Mouse (Mus musculus) small intestine, adult 2 months (tissue): ENCODE results near the gene Rpl9.

ENCODE experiments used
- CTCF ChIP-seq: fragments of 200-500 bp; IDR thresholded peaks from 2 replicates; pipeline ENCODE4 v1.5.1; 2012; ENCODE audit warnings: low read depth, mild to moderate bottlenecking, control low read depth, inconsistent platforms, low read length, moderate library complexity, mixed read lengths; ENCODE audit not compliant: insufficient replicate concordance, insufficient read length; ENCODE audit errors: extremely low read depth
- POLR2A ChIP-seq: fragments of 200-500 bp; IDR thresholded peaks from 2 replicates; pipeline ENCODE4 v1.6.1; 2012; ENCODE audit warnings: low read depth, mild to moderate bottlenecking, control low read depth, inconsistent platforms, low read length, moderate library complexity

- TF ChIP-seq CTCF (no peak), POLR2A (no peak)
These were observed 46.8 kb upstream of the Rpl9 start for GRCm38 (mm10) chr5:65438041-65438440.
